Mouse (Mus musculus) myocyte (in vitro differentiated cells): ENCODE data around the gene Slc29a1. TPM values are rescaled to one million over a fixed set of nuclear protein-coding genes. Genes with fewer than 3 reads are reported as not detected.

ENCODE experiments used
- H3K27me3 ChIP-seq: one replicate; pipeline ENCODE4 v1.6.1; 2011; ENCODE audit not compliant: control insufficient read depth, insufficient read depth, insufficient read length
- H3K36me3 ChIP-seq: one replicate; pipeline ENCODE4 v1.6.1; 2011; ENCODE audit not compliant: control insufficient read depth, insufficient read depth
- H3K4me2 ChIP-seq: one replicate; pipeline ENCODE4 v1.6.1; 2011; ENCODE audit warnings: low read depth, control low read depth
- H3K4me3 ChIP-seq: one replicate; pipeline ENCODE4 v1.5.1; 2011; ENCODE audit warnings: mild to moderate bottlenecking, control low read depth, moderate library complexity
- H3K79me2 ChIP-seq: one replicate; pipeline ENCODE4 v1.6.1; 2011; ENCODE audit not compliant: control insufficient read depth, insufficient read depth
- H3ac ChIP-seq: one replicate; pipeline ENCODE4 v1.6.1; 2011; ENCODE audit not compliant: control insufficient read depth, insufficient read length
- CEBPB ChIP-seq: IDR thresholded peaks from 2 replicates; pipeline ENCODE4 v1.6.1; 2011; ENCODE audit warnings: mild to moderate bottlenecking, moderate library complexity; ENCODE audit not compliant: poor library complexity, insufficient read depth, severe bottlenecking
- E2F4 ChIP-seq: IDR thresholded peaks from one replicate; pipeline ENCODE4 v1.6.1; 2011; ENCODE audit warnings: mild to moderate bottlenecking, control low read depth, moderate library complexity; ENCODE audit not compliant: insufficient read depth
- MAX ChIP-seq: IDR thresholded peaks from one replicate; pipeline ENCODE4 v1.6.1; 2011; ENCODE audit warnings: low read depth, mild to moderate bottlenecking, control low read depth
- MYOD1 ChIP-seq, 3 experiments: IDR thresholded peaks; one replicate each; pipeline ENCODE4 v1.6.1; 2011; ENCODE audit warnings: control low read depth in 2 of 3, low read depth in 2 of 3, mild to moderate bottlenecking in 2 of 3, moderate library complexity in 1 of 3; ENCODE audit not compliant: insufficient read length in 2 of 3, control insufficient read depth in 1 of 3
- MYOG ChIP-seq, 3 experiments: IDR thresholded peaks; one replicate each; pipeline ENCODE4 v1.6.1; 2011; ENCODE audit warnings: control low read depth in 2 of 3, low read depth in 2 of 3, mild to moderate bottlenecking in 2 of 3; ENCODE audit not compliant: insufficient read length in 2 of 3, control insufficient read depth in 1 of 3, insufficient read depth in 1 of 3
- POLR2A ChIP-seq: IDR thresholded peaks from one replicate; pipeline ENCODE4 v1.6.1; 2011; ENCODE audit warnings: low read depth, mild to moderate bottlenecking, control low read depth, moderate library complexity; ENCODE audit not compliant: insufficient read length
- POLR2AphosphoS2 ChIP-seq: IDR thresholded peaks from one replicate; pipeline ENCODE4 v1.6.1; 2011; ENCODE audit warnings: low read depth, control low read depth; ENCODE audit not compliant: insufficient read length
- REST ChIP-seq: IDR thresholded peaks from one replicate; pipeline ENCODE4 v1.6.1; 2011; ENCODE audit warnings: mild to moderate bottlenecking, control low read depth, moderate library complexity; ENCODE audit not compliant: insufficient read depth, insufficient read length
- SRF ChIP-seq: IDR thresholded peaks from one replicate; pipeline ENCODE4 v1.6.1; 2011; ENCODE audit warnings: low read depth; ENCODE audit not compliant: control insufficient read depth, insufficient read length
- TCF12 ChIP-seq: IDR thresholded peaks from one replicate; pipeline ENCODE4 v1.6.1; 2011; ENCODE audit warnings: mild to moderate bottlenecking, control low read depth; ENCODE audit not compliant: poor library complexity, insufficient read depth, severe bottlenecking
- TCF3 ChIP-seq: IDR thresholded peaks from one replicate; pipeline ENCODE4 v1.6.1; 2011; ENCODE audit warnings: low read depth, control low read depth; ENCODE audit not compliant: insufficient read length
- USF1 ChIP-seq: IDR thresholded peaks from one replicate; pipeline ENCODE4 v1.6.1; 2011; ENCODE audit warnings: low read depth, mild to moderate bottlenecking, control low read depth, moderate library complexity
- polyA plus RNA-seq: library from polyadenylated mRNA; unstranded; fragments of >200 nt; fragmentation: generic; extraction: Trizol; gene quantifications from one replicate; pipeline ENCODE4 v1.2.1, GENCODE M21; 2012; ENCODE audit warnings: missing spikeins

Slc29a1 gene
- polyA plus RNA-seq, 1 experiment: 913 TPM

GRCm38 (mm10) chr17:45553065-45553464, 46.3 kb downstream of the Slc29a1 start:
- Histone ChIP-seq H3K4me2 (no peak overlapping the region), H3K27me3 (peaks cover 24% of the 10 kb centered on the region), H3K4me3 (no peak overlapping the region), H3ac (no peak overlapping the region), H3K79me2 (no peaks in the 10 kb centered on the region), H3K36me3 (no peaks in the 10 kb centered on the region)
- TF ChIP-seq SRF (no peak), POLR2A (no peak), TCF3 (no peak), CEBPB (no peak)

GRCm38 (mm10) chr17:45551816-45552451, 47.5 kb downstream of the Slc29a1 start:
- H3K36me3 ChIP-seq: no peaks in the 10 kb centered on the region
- no peak overlapping the region for H3ac ChIP-seq
- H3K4me2 ChIP-seq: no peak overlapping the region
- H3K4me3 ChIP-seq: no peak overlapping the region
- H3K27me3 ChIP-seq: peaks cover 26% of the 10 kb centered on the region
- no peaks in the 10 kb centered on the region for H3K79me2 ChIP-seq
- no peak for TF ChIP-seq MAX
- no peak for TF ChIP-seq TCF3
- TF ChIP-seq TCF12: peak; percentile 48
- TF ChIP-seq MYOG (IDR thresholded peaks at IDR 0.05; ENCODE audit: control insufficient read depth in 1 of 3, insufficient read depth in 1 of 3, insufficient read length in 2 of 3, low read depth in 2 of 3): peak; percentile 45 to 79 (median 73)
- TF ChIP-seq MYOD1 (IDR thresholded peaks at IDR 0.05; ENCODE audit: control insufficient read depth in 1 of 3, insufficient read length in 2 of 3, low read depth in 2 of 3): peak; percentile 86 to 94 (median 92)
- TF ChIP-seq REST: no peak
- no peak for TF ChIP-seq POLR2AphosphoS2

- no peak overlapping the region for H3K4me3 ChIP-seq
- peaks cover 32% of the 10 kb centered on the region for H3K27me3 ChIP-seq
- H3K36me3 ChIP-seq: no peaks in the 10 kb centered on the region
- no peak overlapping the region for H3ac ChIP-seq
- no peak overlapping the region for H3K4me2 ChIP-seq
- TF ChIP-seq E2F4 (no peak), SRF (no peak), POLR2AphosphoS2 (no peak), USF1 (no peak), TCF12 (no peak), CEBPB (no peak), MAX (no peak), TCF3 (no peak), REST (no peak), POLR2A (no peak), MYOD1 (IDR thresholded peaks at IDR 0.05; ENCODE audit: control insufficient read depth in 1 of 3, insufficient read length in 2 of 3, low read depth in 2 of 3) (no peak), MYOG (IDR thresholded peaks at IDR 0.05; ENCODE audit: control insufficient read depth in 1 of 3, insufficient read depth in 1 of 3, insufficient read length in 2 of 3, low read depth in 2 of 3) (no peak)
- H3K79me2 ChIP-seq: no peaks in the 10 kb centered on the region
These were observed 48.1 kb downstream of the Slc29a1 start for GRCm38 (mm10) chr17:45551249-45551796.

- Histone ChIP-seq H3K4me2 (no peak overlapping the region), H3ac (no peak overlapping the region), H3K27me3 (peaks cover 39% of the 10 kb centered on the region), H3K79me2 (no peaks in the 10 kb centered on the region), H3K36me3 (no peaks in the 10 kb centered on the region), H3K4me3 (no peak overlapping the region)
- TF ChIP-seq CEBPB (no peak), TCF3 (no peak), POLR2A (no peak), E2F4 (no peak), MYOG (IDR thresholded peaks at IDR 0.05; ENCODE audit: control insufficient read depth in 1 of 3, insufficient read depth in 1 of 3, insufficient read length in 2 of 3, low read depth in 2 of 3) (no peak), TCF12 (no peak), SRF (no peak), MAX (no peak), POLR2AphosphoS2 (no peak), REST (no peak), MYOD1 (IDR thresholded peaks at IDR 0.05; ENCODE audit: control insufficient read depth in 1 of 3, insufficient read length in 2 of 3, low read depth in 2 of 3) (no peak), USF1 (no peak)
These were observed 49.2 kb downstream of the Slc29a1 start for GRCm38 (mm10) chr17:45550253-45550652.

GRCm38 (mm10) chr17:45549617-45550181, 49.7 kb downstream of the Slc29a1 start, which contains the start of gene Tmem151b:
Gene Tmem151b, minus strand, starts transcription at chr17:45549677.
- H3ac ChIP-seq: no peak within 1 kb of the TSS
- TF ChIP-seq MAX (no peak), MYOG (IDR thresholded peaks at IDR 0.05; ENCODE audit: control insufficient read depth in 1 of 3, insufficient read depth in 1 of 3, insufficient read length in 2 of 3, low read depth in 2 of 3) (no peak), CEBPB (no peak), SRF (no peak), REST (no peak), POLR2A (no peak), USF1 (no peak), TCF3 (no peak), POLR2AphosphoS2 (no peak), MYOD1 (IDR thresholded peaks at IDR 0.05; ENCODE audit: control insufficient read depth in 1 of 3, insufficient read length in 2 of 3, low read depth in 2 of 3) (no peak), E2F4 (no peak), TCF12 (no peak)
- peaks cover 45% of the 10 kb centered on the region for H3K27me3 ChIP-seq
- H3K79me2 ChIP-seq: no peaks in the 10 kb centered on the region
- H3K36me3 ChIP-seq: no peaks in the 10 kb centered on the region
- peak within 1 kb of the TSS; percentile 57 for H3K4me2 ChIP-seq
- H3K4me3 ChIP-seq: no peak within 1 kb of the TSS
